Mouse (Mus musculus): ENCODE results near the gene Olfr547. TPM values are rescaled to one million over a fixed set of nuclear protein-coding genes. Genes with fewer than 3 reads are reported as not detected.

The Olfr547 gene
- polyA plus RNA-seq, 1 experiment from 2014 or later, result not detected

DNA sequence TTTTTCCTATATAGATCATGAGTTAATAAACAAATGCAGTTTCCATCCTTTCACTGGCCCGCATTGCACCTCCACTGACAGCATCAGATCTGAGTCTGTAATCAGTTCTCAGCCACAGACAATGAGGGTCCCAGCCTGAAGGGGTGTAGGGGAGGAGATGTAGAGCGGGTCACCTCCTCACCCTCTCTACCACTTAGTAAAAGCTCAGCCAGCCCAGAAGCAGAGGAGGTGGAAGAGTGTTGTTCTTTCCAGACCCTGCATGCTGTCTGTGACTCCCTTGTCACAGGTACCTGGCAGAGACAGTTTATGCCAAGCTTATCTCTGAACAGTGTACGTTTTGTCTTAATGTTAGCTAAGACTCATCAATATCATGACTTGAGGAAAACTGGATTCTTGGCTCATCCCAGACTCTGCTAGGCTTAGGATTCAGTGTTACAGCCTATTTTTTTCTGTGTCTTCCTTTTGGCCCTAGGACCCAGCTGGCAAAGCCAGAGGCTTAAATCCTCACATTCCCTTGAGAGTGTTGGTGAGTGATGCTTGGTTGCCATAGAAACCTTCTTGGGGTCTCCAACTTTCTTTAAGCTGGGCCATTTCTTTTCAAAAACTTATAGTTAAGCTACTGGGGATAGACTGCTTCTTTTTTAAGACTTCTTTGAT is 38.8 kb downstream of the Olfr547 start:
- Histone ChIP-seq H3K27ac (replicated peaks) (no peak overlapping the region), H3K36me3 (no peaks in the 10 kb centered on the region), H3K9me3 (no peaks in the 10 kb centered on the region), H3K27me3 (no peaks in the 10 kb centered on the region), H3K4me1 (replicated peaks) (peaks cover 6% of the 10 kb centered on the region), H3K4me2 (no peak overlapping the region), H3K9ac (no peak overlapping the region), H3K4me3 (no peak overlapping the region)
- no peak; the same call in 1 of the 2 replicates for ATAC-seq (ENCODE audit: low read depth)
- WGBS, result 77% methylated on average over 3 of the region's 3 CpGs

DNA sequence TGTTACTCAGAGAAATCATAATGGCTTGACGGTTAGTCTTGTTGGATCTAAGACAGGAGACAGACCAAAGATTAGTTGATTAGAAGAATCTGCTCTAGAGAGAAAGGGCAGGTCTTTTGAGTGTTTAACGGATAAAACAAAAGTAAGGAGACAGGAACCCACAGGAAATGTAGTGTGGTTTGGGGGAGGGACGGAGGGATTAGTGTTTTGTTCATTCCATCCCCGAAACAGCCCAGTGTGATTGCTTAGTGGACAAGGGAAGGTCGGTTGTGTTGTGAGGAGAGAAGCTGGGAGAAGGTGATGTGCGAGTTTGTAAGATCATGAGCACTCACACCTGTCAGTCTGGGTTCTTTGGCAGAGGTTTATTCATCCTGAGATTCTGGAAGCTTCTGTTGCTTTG is 41.4 kb downstream of the Olfr547 start:
- whole genome bisulfite sequencing, result 78% methylated on average over 6 of the region's 6 CpGs
- H3K4me2 ChIP-seq, result no peak overlapping the region
- H3K9me3 ChIP-seq, result no peaks in the 10 kb centered on the region
- H3K4me3 ChIP-seq, result no peak overlapping the region
- H3K27me3 ChIP-seq, result no peaks in the 10 kb centered on the region
- H3K9ac ChIP-seq, result no peak overlapping the region
- no peak for ATAC-seq (ENCODE audit: low read depth)
- no peaks in the 10 kb centered on the region for H3K36me3 ChIP-seq
- no peak overlapping the region for H3K27ac ChIP-seq (replicated peaks)
- peaks cover 6% of the 10 kb centered on the region for H3K4me1 ChIP-seq (replicated peaks)

Other genes starting within 250 kb of the Olfr547 start
- gene Rrm1, start 93.1 kb upstream of the Olfr547 start, polyA plus RNA-seq (2015; fragmentation: Nextera tagmentation; extraction: Ambion mirVana), result 46.7 and 55.0 TPM in 2 replicates
- 0.48 and 0.50 TPM in 2 replicates for gene Olfr543, start 53.1 kb upstream of the Olfr547 start, polyA plus RNA-seq (2015; fragmentation: Nextera tagmentation; extraction: Ambion mirVana)
- gene Olfr544, start 46.4 kb upstream of the Olfr547 start, polyA plus RNA-seq (2015; fragmentation: Nextera tagmentation; extraction: Ambion mirVana), result 0.17 TPM in 1 of 2 replicates, not detected in the other
- gene Olfr545, start 35.2 kb upstream of the Olfr547 start, polyA plus RNA-seq (2015; fragmentation: Nextera tagmentation; extraction: Ambion mirVana), result 0.38 TPM in 1 of 2 replicates, not detected in the other
- gene Olfr548-ps1, start 6.1 kb downstream of the Olfr547 start, polyA plus RNA-seq (2015; fragmentation: Nextera tagmentation; extraction: Ambion mirVana), result not detected in 2 replicates
- not detected in 2 replicates for gene Olfr549, start 15.1 kb downstream of the Olfr547 start, polyA plus RNA-seq (2015; fragmentation: Nextera tagmentation; extraction: Ambion mirVana)
- gene Trim21, start 30.7 kb downstream of the Olfr547 start, polyA plus RNA-seq (2015; fragmentation: Nextera tagmentation; extraction: Ambion mirVana), result 0.15 and 0.36 TPM in 2 replicates
- gene Olfr550, start 36.7 kb downstream of the Olfr547 start, polyA plus RNA-seq (2015; fragmentation: Nextera tagmentation; extraction: Ambion mirVana), result not detected in 2 replicates
- gene Olfr551, start 57.1 kb downstream of the Olfr547 start, polyA plus RNA-seq (2015; fragmentation: Nextera tagmentation; extraction: Ambion mirVana), result not detected in 2 replicates
- gene Olfr552, start 63.0 kb downstream of the Olfr547 start, polyA plus RNA-seq (2015; fragmentation: Nextera tagmentation; extraction: Ambion mirVana), result 0.06 TPM in 1 of 2 replicates, not detected in the other
- not detected in 2 replicates for gene Olfr553, start 83.5 kb downstream of the Olfr547 start, polyA plus RNA-seq (2015; fragmentation: Nextera tagmentation; extraction: Ambion mirVana)
- gene Olfr554, start 103.7 kb downstream of the Olfr547 start, polyA plus RNA-seq (2015; fragmentation: Nextera tagmentation; extraction: Ambion mirVana), result not detected in 2 replicates
- not detected in 2 replicates for gene Olfr555, start 124.1 kb downstream of the Olfr547 start, polyA plus RNA-seq (2015; fragmentation: Nextera tagmentation; extraction: Ambion mirVana)
- not detected in 2 replicates for gene Olfr556, start 130.2 kb downstream of the Olfr547 start, polyA plus RNA-seq (2015; fragmentation: Nextera tagmentation; extraction: Ambion mirVana)
- gene Trim68, start 152.6 kb downstream of the Olfr547 start, polyA plus RNA-seq (2015; fragmentation: Nextera tagmentation; extraction: Ambion mirVana), result 9.3 and 12.3 TPM in 2 replicates
- not detected in 2 replicates for gene Olfr557, start 161.2 kb downstream of the Olfr547 start, polyA plus RNA-seq (2015; fragmentation: Nextera tagmentation; extraction: Ambion mirVana)
- 2.5 and 2.7 TPM in 2 replicates for gene Olfr558, start 167.5 kb downstream of the Olfr547 start, polyA plus RNA-seq (2015; fragmentation: Nextera tagmentation; extraction: Ambion mirVana)
- gene Olfr33, start 184.3 kb downstream of the Olfr547 start, polyA plus RNA-seq (2015; fragmentation: Nextera tagmentation; extraction: Ambion mirVana), result not detected in 2 replicates
- gene Olfr559, start 192.7 kb downstream of the Olfr547 start, polyA plus RNA-seq (2015; fragmentation: Nextera tagmentation; extraction: Ambion mirVana), result not detected in 2 replicates
- not detected in 2 replicates for gene Olfr560, start 224.6 kb downstream of the Olfr547 start, polyA plus RNA-seq (2015; fragmentation: Nextera tagmentation; extraction: Ambion mirVana)
- gene Olfr78, start 224.7 kb downstream of the Olfr547 start, polyA plus RNA-seq (2015; fragmentation: Nextera tagmentation; extraction: Ambion mirVana), result 0.27 and 0.44 TPM in 2 replicates
- gene Olfr561, start 236.5 kb downstream of the Olfr547 start, polyA plus RNA-seq (2015; fragmentation: Nextera tagmentation; extraction: Ambion mirVana), result 0.46 TPM in 1 of 2 replicates, not detected in the other